Mouse (Mus musculus): ENCODE data around the gene Ghr. TPM values are rescaled to one million over a fixed set of nuclear protein-coding genes. Genes with fewer than 3 reads are reported as not detected.

Gene Ghr
- polyA plus RNA-seq, 1 experiment from 2014 or later, result 29.1 TPM

GRCm38 (mm10) chr15:3511639-3512171 is 71.6 kb downstream of the Ghr start:
- ATAC-seq (replicated peaks; ENCODE audit: insufficient number of reproducible peaks, low FRiP score, low TSS enrichment, low read depth) (no peak), DNase-seq (ENCODE audit: low spot score) (no peak)
- H3K4me1 ChIP-seq (ENCODE audit: control insufficient read depth, insufficient read depth, low read length), result no peaks in the 10 kb centered on the region
- no peak overlapping the region for H3K4me3 ChIP-seq (ENCODE audit: low read depth, low read length)
- WGBS, result 76% methylated on average over 2 of the region's 2 CpGs
- no peaks in the 10 kb centered on the region for H3K36me3 ChIP-seq (replicated peaks; ENCODE audit: control insufficient read depth, insufficient read depth, low read depth, low read length)
- H3K9ac ChIP-seq (replicated peaks; ENCODE audit: low read length), result no peak overlapping the region
- no peak overlapping the region for H3K4me2 ChIP-seq (ENCODE audit: low read depth, low read length)
- no peak overlapping the region for H3K27ac ChIP-seq (replicated peaks; ENCODE audit: low read depth, low read length)
- no peaks in the 10 kb centered on the region for H3K27me3 ChIP-seq (ENCODE audit: control insufficient read depth, insufficient read depth, low read length)
- no peaks in the 10 kb centered on the region for H3K9me3 ChIP-seq (replicated peaks; ENCODE audit: control insufficient read depth, low read length)

- H3K4me3 ChIP-seq (ENCODE audit: low read depth, low read length), result no peak overlapping the region
- H3K4me1 ChIP-seq (ENCODE audit: control insufficient read depth, insufficient read depth, low read length), result no peaks in the 10 kb centered on the region
- no peaks in the 10 kb centered on the region for H3K27me3 ChIP-seq (ENCODE audit: control insufficient read depth, insufficient read depth, low read length)
- H3K9me3 ChIP-seq (replicated peaks; ENCODE audit: control insufficient read depth, low read length), result no peaks in the 10 kb centered on the region
- H3K27ac ChIP-seq (replicated peaks; ENCODE audit: low read depth, low read length), result no peak overlapping the region
- H3K9ac ChIP-seq (replicated peaks; ENCODE audit: low read length), result no peak overlapping the region
- DNase-seq (ENCODE audit: low spot score), result no peak
- no peaks in the 10 kb centered on the region for H3K36me3 ChIP-seq (replicated peaks; ENCODE audit: control insufficient read depth, insufficient read depth, low read depth, low read length)
- no peak for ATAC-seq (replicated peaks; ENCODE audit: insufficient number of reproducible peaks, low FRiP score, low TSS enrichment, low read depth)
- H3K4me2 ChIP-seq (ENCODE audit: low read depth, low read length), result no peak overlapping the region
- 62% methylated on average over 3 of the region's 3 CpGs for WGBS
These were observed 74.2 kb downstream of the Ghr start for GRCm38 (mm10) chr15:3509089-3509488.

- H3K9me3 ChIP-seq (replicated peaks; ENCODE audit: control insufficient read depth, low read length), result no peaks in the 10 kb centered on the region
- no peaks in the 10 kb centered on the region for H3K4me1 ChIP-seq (ENCODE audit: control insufficient read depth, insufficient read depth, low read length)
- no peak for ATAC-seq (replicated peaks; ENCODE audit: insufficient number of reproducible peaks, low FRiP score, low TSS enrichment, low read depth)
These were observed 76.0 kb downstream of the Ghr start for GRCm38 (mm10) chr15:3507329-3507728.

GRCm38 (mm10) chr15:3504700-3505099 is 78.6 kb downstream of the Ghr start:
- 86% methylated on average over 5 of the region's 5 CpGs for WGBS
- no peak overlapping the region for H3K9ac ChIP-seq (replicated peaks; ENCODE audit: low read length)
- DNase-seq (ENCODE audit: low spot score) (no peak), ATAC-seq (replicated peaks; ENCODE audit: insufficient number of reproducible peaks, low FRiP score, low TSS enrichment, low read depth) (no peak)
- no peaks in the 10 kb centered on the region for H3K36me3 ChIP-seq (replicated peaks; ENCODE audit: control insufficient read depth, insufficient read depth, low read depth, low read length)
- H3K4me3 ChIP-seq (ENCODE audit: low read depth, low read length), result no peak overlapping the region
- H3K4me1 ChIP-seq (ENCODE audit: control insufficient read depth, insufficient read depth, low read length), result no peaks in the 10 kb centered on the region
- no peaks in the 10 kb centered on the region for H3K9me3 ChIP-seq (replicated peaks; ENCODE audit: control insufficient read depth, low read length)
- H3K27me3 ChIP-seq (ENCODE audit: control insufficient read depth, insufficient read depth, low read length), result no peaks in the 10 kb centered on the region
- no peak overlapping the region for H3K4me2 ChIP-seq (ENCODE audit: low read depth, low read length)
- no peak overlapping the region for H3K27ac ChIP-seq (replicated peaks; ENCODE audit: low read depth, low read length)

More at GRCm38 (mm10) chr15:3507329-3507728, 76.0 kb downstream of the Ghr start:
- no peak for DNase-seq (ENCODE audit: low spot score)
- Histone ChIP-seq H3K4me3 (ENCODE audit: low read depth, low read length) (no peak overlapping the region), H3K4me2 (ENCODE audit: low read depth, low read length) (no peak overlapping the region), H3K27ac (replicated peaks; ENCODE audit: low read depth, low read length) (no peak overlapping the region), H3K27me3 (ENCODE audit: control insufficient read depth, insufficient read depth, low read length) (no peaks in the 10 kb centered on the region), H3K9ac (replicated peaks; ENCODE audit: low read length) (no peak overlapping the region), H3K36me3 (replicated peaks; ENCODE audit: control insufficient read depth, insufficient read depth, low read depth, low read length) (no peaks in the 10 kb centered on the region)
- 98% methylated on average over 2 of the region's 2 CpGs for WGBS

- WGBS, result 80% methylated on average over 3 of the region's 3 CpGs
- H3K27me3 ChIP-seq (ENCODE audit: control insufficient read depth, insufficient read depth, low read length), result no peaks in the 10 kb centered on the region
- H3K4me3 ChIP-seq (ENCODE audit: low read depth, low read length), result no peak overlapping the region
- no peaks in the 10 kb centered on the region for H3K36me3 ChIP-seq (replicated peaks; ENCODE audit: control insufficient read depth, insufficient read depth, low read depth, low read length)
- H3K27ac ChIP-seq (replicated peaks; ENCODE audit: low read depth, low read length), result no peak overlapping the region
- no peak overlapping the region for H3K9ac ChIP-seq (replicated peaks; ENCODE audit: low read length)
- no peak overlapping the region for H3K4me2 ChIP-seq (ENCODE audit: low read depth, low read length)
- DNase-seq (ENCODE audit: low spot score) (no peak), ATAC-seq (replicated peaks; ENCODE audit: insufficient number of reproducible peaks, low FRiP score, low TSS enrichment, low read depth) (no peak)
- H3K9me3 ChIP-seq (replicated peaks; ENCODE audit: control insufficient read depth, low read length), result no peaks in the 10 kb centered on the region
- no peaks in the 10 kb centered on the region for H3K4me1 ChIP-seq (ENCODE audit: control insufficient read depth, insufficient read depth, low read length)
These were observed 81.6 kb downstream of the Ghr start for GRCm38 (mm10) chr15:3501683-3502082.

GRCm38 (mm10) chr15:3499020-3499419 is 84.3 kb downstream of the Ghr start:
- Histone ChIP-seq H3K27me3 (ENCODE audit: control insufficient read depth, insufficient read depth, low read length) (no peaks in the 10 kb centered on the region), H3K4me3 (ENCODE audit: low read depth, low read length) (no peak overlapping the region), H3K4me2 (ENCODE audit: low read depth, low read length) (no peak overlapping the region), H3K27ac (replicated peaks; ENCODE audit: low read depth, low read length) (no peak overlapping the region), H3K9ac (replicated peaks; ENCODE audit: low read length) (no peak overlapping the region), H3K4me1 (ENCODE audit: control insufficient read depth, insufficient read depth, low read length) (no peaks in the 10 kb centered on the region), H3K36me3 (replicated peaks; ENCODE audit: control insufficient read depth, insufficient read depth, low read depth, low read length) (no peaks in the 10 kb centered on the region), H3K9me3 (replicated peaks; ENCODE audit: control insufficient read depth, low read length) (no peaks in the 10 kb centered on the region)
- 96% methylated on average over 1 of the region's 1 CpGs for WGBS
- DNase-seq (ENCODE audit: low spot score) (no peak), ATAC-seq (replicated peaks; ENCODE audit: insufficient number of reproducible peaks, low FRiP score, low TSS enrichment, low read depth) (no peak)

- no peak for ATAC-seq (replicated peaks; ENCODE audit: insufficient number of reproducible peaks, low FRiP score, low TSS enrichment, low read depth)
- no peaks in the 10 kb centered on the region for H3K4me1 ChIP-seq (ENCODE audit: control insufficient read depth, insufficient read depth, low read length)
- H3K9ac ChIP-seq (replicated peaks; ENCODE audit: low read length), result no peak overlapping the region
- no peak overlapping the region for H3K4me3 ChIP-seq (ENCODE audit: low read depth, low read length)
- H3K9me3 ChIP-seq (replicated peaks; ENCODE audit: control insufficient read depth, low read length), result no peaks in the 10 kb centered on the region
- no peaks in the 10 kb centered on the region for H3K27me3 ChIP-seq (ENCODE audit: control insufficient read depth, insufficient read depth, low read length)
- no peaks in the 10 kb centered on the region for H3K36me3 ChIP-seq (replicated peaks; ENCODE audit: control insufficient read depth, insufficient read depth, low read depth, low read length)
- no peak for DNase-seq (ENCODE audit: low spot score)
- no peak overlapping the region for H3K27ac ChIP-seq (replicated peaks; ENCODE audit: low read depth, low read length)
- no peak overlapping the region for H3K4me2 ChIP-seq (ENCODE audit: low read depth, low read length)
- WGBS, result 83% methylated on average over 9 of the region's 9 CpGs
These were observed 85.2 kb downstream of the Ghr start for GRCm38 (mm10) chr15:3497946-3498580.

- WGBS, result 93% methylated on average over 3 of the region's 3 CpGs
- Histone ChIP-seq H3K4me2 (ENCODE audit: low read depth, low read length) (no peak overlapping the region), H3K4me3 (ENCODE audit: low read depth, low read length) (no peak overlapping the region), H3K9me3 (replicated peaks; ENCODE audit: control insufficient read depth, low read length) (no peaks in the 10 kb centered on the region), H3K27ac (replicated peaks; ENCODE audit: low read depth, low read length) (no peak overlapping the region), H3K9ac (replicated peaks; ENCODE audit: low read length) (no peak overlapping the region), H3K36me3 (replicated peaks; ENCODE audit: control insufficient read depth, insufficient read depth, low read depth, low read length) (no peaks in the 10 kb centered on the region), H3K27me3 (ENCODE audit: control insufficient read depth, insufficient read depth, low read length) (no peaks in the 10 kb centered on the region), H3K4me1 (ENCODE audit: control insufficient read depth, insufficient read depth, low read length) (no peaks in the 10 kb centered on the region)
- ATAC-seq (replicated peaks; ENCODE audit: insufficient number of reproducible peaks, low FRiP score, low TSS enrichment, low read depth) (no peak), DNase-seq (ENCODE audit: low spot score) (no peak)
These were observed 92.4 kb downstream of the Ghr start for GRCm38 (mm10) chr15:3490868-3491267.

All from embryonic facial prominence, embryonic 11.5 days (tissue).